22 mouse cellular contexts compared by ENCODE assay signal in the genomic region with DNA sequence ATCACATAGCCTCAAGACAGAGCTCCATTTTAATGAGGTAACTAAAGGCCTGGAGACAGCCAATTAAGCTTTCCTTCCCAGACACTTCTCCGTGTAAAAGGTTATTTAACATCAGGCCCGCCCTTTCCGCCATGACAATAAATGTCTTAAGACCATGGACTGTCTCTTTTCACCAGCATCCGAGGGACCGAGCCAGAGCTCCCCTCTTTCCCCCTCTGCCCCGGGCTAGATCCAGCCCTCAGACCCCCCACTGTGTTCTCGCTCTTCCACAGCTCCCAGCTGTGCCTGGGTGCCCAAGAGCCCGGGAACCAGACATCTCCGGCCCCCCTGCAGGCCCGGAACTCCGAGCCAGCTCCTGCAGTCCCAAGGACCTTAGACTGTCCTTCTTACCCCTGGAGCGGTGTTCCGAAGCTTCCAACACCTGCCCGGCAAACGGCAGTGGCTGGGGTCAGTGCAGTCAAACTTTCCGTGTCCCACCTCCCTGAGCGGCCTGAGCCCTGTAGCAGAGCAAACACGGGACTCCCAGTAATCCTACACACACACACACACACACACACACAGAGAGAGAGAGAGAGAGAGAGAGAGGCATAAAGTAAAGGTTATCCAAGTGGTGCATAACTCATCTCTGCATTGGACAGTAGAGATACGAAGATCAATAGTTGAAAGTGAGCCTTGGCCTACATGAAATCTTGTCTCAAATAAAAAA. TPM values are rescaled to one million over a fixed set of nuclear protein-coding genes. Genes with fewer than 3 reads are reported as not detected.
DNase-seq lines count a peak whose midpoint lies in the region; ATAC-seq and TF ChIP-seq lines count a peak whose summit lies in the region.
"Had no signal": no experiment of that assay in that cellular context is flagged by ENCODE, and none has a peak within 500 bp of the region (broad histone marks: within the 10 kb centered on the region; RNA-seq: fewer than 3 reads in every experiment).

No protein-coding gene starts in this region.

- ATAC-seq in common myeloid progenitor, adult 5-6 weeks (replicated peaks; ENCODE audit: low read depth, poor library complexity, severe bottlenecking), result peak; percentile 45
- 0 out of 2 replicates have a peak, but pooled peaks have one; percentile 19 for ATAC-seq in liver, postnatal 0 days
- ATAC-seq in stomach, postnatal 0 days (ENCODE audit: low FRiP score, low TSS enrichment), result no peak
- ATAC-seq: forebrain, embryonic 14.5 days; hindbrain, postnatal 0 days had no signal

- no peaks in the 10 kb centered on the region for H3K36me3 ChIP-seq in ES-E14 (ENCODE audit: control insufficient read depth, insufficient read depth, low read length, poor library complexity, severe bottlenecking)
- H3K36me3 ChIP-seq in liver, postnatal 0 days (replicated peaks; ENCODE audit: insufficient read depth, low read length), result no peaks in the 10 kb centered on the region
- H3K36me3 ChIP-seq in stomach, postnatal 0 days (ENCODE audit: control insufficient read depth, insufficient read depth, low read length), result no peaks in the 10 kb centered on the region
- no peaks in the 10 kb centered on the region for H3K36me3 ChIP-seq in embryonic facial prominence, embryonic 10.5 days (replicated peaks)
- H3K36me3 ChIP-seq: midbrain, embryonic 12.5 days; neural tube, embryonic 13.5 days had no signal

- H3K4me2 ChIP-seq in liver, postnatal 0 days (ENCODE audit: low read depth, low read length), result peak overlapping the region; percentile 55
- no peak overlapping the region for H3K4me2 ChIP-seq in stomach, postnatal 0 days (replicated peaks; ENCODE audit: low read depth)
- H3K4me2 ChIP-seq: midbrain, embryonic 12.5 days; neural tube, embryonic 13.5 days had no signal

- peak; percentile 3 to 18 for DNase-seq in adrenal gland, adult (ENCODE audit: inconsistent age in 2 of 2, low spot score in 1 of 2)
- no peak for DNase-seq in adrenal gland, adult 8-10 months
- DNase-seq in ES-E14 (ENCODE audit: low read depth, low spot score), result peak; percentile 44
- no peak for DNase-seq in liver, postnatal 0 days
- no peak for DNase-seq in stomach, postnatal 0 days (ENCODE audit: low spot score)
- DNase-seq in embryo, embryonic 10.5 days (ENCODE audit: low spot score), result no peak
- DNase-seq in embryonic facial prominence, embryonic 10.5 days (ENCODE audit: low spot score), result no peak
- DNase-seq: adrenal gland, postnatal 14 days; cerebellum, adult 9-10 months; embryo, embryonic 11 days; heart, adult 11 months; heart, postnatal 4 days; kidney, adult 11 months; kidney, postnatal 25 days; layer of hippocampus, adult 9-11 months; lung, postnatal 14 days; thymus, adult 18-20 months had no signal

- TF ChIP-seq EP300 in liver, postnatal 0 days (IDR thresholded peaks at IDR 0.05; ENCODE audit: low read depth), result no peak
- no peak for TF ChIP-seq EP300 in stomach, postnatal 0 days (optimal IDR thresholded peaks at IDR 0.05)

- H3K9ac ChIP-seq in ES-E14 (ENCODE audit: insufficient read depth, low read depth, low read length, poor library complexity, severe bottlenecking), result peak overlapping the region; percentile 31; the same call in 1 of the 2 replicates
- no peak overlapping the region for H3K9ac ChIP-seq in liver, postnatal 0 days (replicated peaks)
- no peak overlapping the region for H3K9ac ChIP-seq in stomach, postnatal 0 days (ENCODE audit: low read length)
- H3K9ac ChIP-seq: midbrain, embryonic 12.5 days; neural tube, embryonic 13.5 days had no signal

- TF ChIP-seq CTCF in liver, postnatal 0 days (IDR thresholded peaks at IDR 0.05; ENCODE audit: low read depth), result no peak
- TF ChIP-seq CTCF in stomach, postnatal 0 days (IDR thresholded peaks at IDR 0.05; ENCODE audit: low read depth), result no peak

- 34% methylated on average over 19 of the region's 19 CpGs for WGBS in liver, postnatal 0 days (ENCODE audit: insufficient replicate concordance)
- 56% methylated on average over 19 of the region's 19 CpGs for whole genome bisulfite sequencing in stomach, postnatal 0 days
- 66% methylated on average over 19 of the region's 19 CpGs for WGBS in embryonic facial prominence, embryonic 10.5 days

- no peaks in the 10 kb centered on the region for H3K4me1 ChIP-seq in ES-E14 (ENCODE audit: control insufficient read depth in 2 of 2, insufficient read depth in 2 of 2, low read length in 2 of 2, poor library complexity in 1 of 2)
- no peaks in the 10 kb centered on the region for H3K4me1 ChIP-seq in liver, postnatal 0 days (ENCODE audit: insufficient read depth)
- H3K4me1 ChIP-seq in stomach, postnatal 0 days (replicated peaks; ENCODE audit: control insufficient read depth, insufficient read depth), result no peaks in the 10 kb centered on the region
- H3K4me1 ChIP-seq in embryonic facial prominence, embryonic 10.5 days, result no peaks in the 10 kb centered on the region
- H3K4me1 ChIP-seq: midbrain, embryonic 12.5 days; neural tube, embryonic 13.5 days had no signal

- peak overlapping the region; percentile 34; the same call in 1 of the 2 replicates for H3K27ac ChIP-seq in ES-E14 (ENCODE audit: insufficient read depth, low read depth, low read length, poor library complexity, severe bottlenecking)
- H3K27ac ChIP-seq in liver, postnatal 0 days (ENCODE audit: low read depth), result 0 out of 2 replicates have a peak overlapping the region, but pooled peaks have one; percentile 5
- H3K27ac ChIP-seq in stomach, postnatal 0 days (replicated peaks), result no peak overlapping the region
- H3K27ac ChIP-seq in embryonic facial prominence, embryonic 10.5 days (replicated peaks), result no peak overlapping the region
- H3K27ac ChIP-seq: hindbrain, postnatal 0 days; midbrain, embryonic 12.5 days; neural tube, embryonic 13.5 days had no signal

- in situ Hi-C loops in ES-E14 (cut with MboI; ENCODE audit: low sequenced_read_pairs in 2 of 2, unreplicated experiment in 2 of 2), result no loop called here

- peak overlapping the region; percentile 2 to 26; a peak in 2 of 4 replicates for H3K4me3 ChIP-seq in ES-E14 (ENCODE audit: insufficient read depth in 1 of 2, low read depth in 1 of 2, low read length in 2 of 2, poor library complexity in 1 of 2, severe bottlenecking in 1 of 2)
- H3K4me3 ChIP-seq in liver, postnatal 0 days (ENCODE audit: low read depth, low read length), result peak overlapping the region; percentile 17
- H3K4me3 ChIP-seq in stomach, postnatal 0 days (ENCODE audit: low read depth, low read length), result no peak overlapping the region
- no peak overlapping the region for H3K4me3 ChIP-seq in embryonic facial prominence, embryonic 10.5 days
- H3K4me3 ChIP-seq: midbrain, embryonic 12.5 days; neural tube, embryonic 13.5 days had no signal

- no peaks in the 10 kb centered on the region for H3K27me3 ChIP-seq in liver, postnatal 0 days (ENCODE audit: insufficient read depth, low read length)
- H3K27me3 ChIP-seq in stomach, postnatal 0 days (ENCODE audit: control insufficient read depth, insufficient read depth, low read length), result no peaks in the 10 kb centered on the region
- peaks cover 40% of the 10 kb centered on the region for H3K27me3 ChIP-seq in embryonic facial prominence, embryonic 10.5 days (replicated peaks; ENCODE audit: low read depth, poor library complexity, severe bottlenecking)
- H3K27me3 ChIP-seq: neural tube, embryonic 13.5 days had no signal

- no peaks in the 10 kb centered on the region for H3K9me3 ChIP-seq in ES-E14 (ENCODE audit: control insufficient read depth, insufficient read depth, low read depth, low read length)
- H3K9me3 ChIP-seq in liver, postnatal 0 days (ENCODE audit: low read length), result no peaks in the 10 kb centered on the region
- H3K9me3 ChIP-seq in stomach, postnatal 0 days (ENCODE audit: control insufficient read depth, low read length), result no peaks in the 10 kb centered on the region
- H3K9me3 ChIP-seq in embryonic facial prominence, embryonic 10.5 days, result no peaks in the 10 kb centered on the region
- H3K9me3 ChIP-seq: midbrain, embryonic 12.5 days; neural tube, embryonic 13.5 days had no signal

TF ChIP-seq in ES-E14, 5 proteins besides CTCF, POLR2A, EP300 and RAD21:
- TF ChIP-seq ZNF384 (IDR thresholded peaks at IDR 0.05; ENCODE audit: low read depth, low read length) (no peak), ZC3H11A (IDR thresholded peaks at IDR 0.05; ENCODE audit: borderline replicate concordance, low read depth, low read length) (no peak), CHD2 (IDR thresholded peaks at IDR 0.05; ENCODE audit: low read depth, low read length) (no peak), HCFC1 (IDR thresholded peaks at IDR 0.05; ENCODE audit: borderline replicate concordance, insufficient read depth, low read length) (no peak), MAFK (IDR thresholded peaks at IDR 0.05; ENCODE audit: insufficient read depth, low read depth, low read length) (no peak)

RNA-seq across cellular contexts. Expression of gene Bclaf3, which starts 18.0 kb away (rescaled TPM):
- 10 to 100 TPM in 3 of 4 experiments, 1 to 10 TPM in 1; 8.2 to 12.9 (median 10.6) TPM for total RNA-seq in adrenal gland, adult 8-10 months (2022)
- 50.7 and 55.2 TPM in 2 replicates for total RNA-seq in ES-E14 (2012; rRNA removed)
- 67.3 and 81.1 TPM in 2 replicates for total RNA-seq in common myeloid progenitor, adult 5-6 weeks (2017)
- polyA plus RNA-seq in liver, postnatal 0 days (2015; fragmentation: Nextera tagmentation; extraction: Ambion mirVana), result 4.1 and 4.6 TPM in 2 replicates
- polyA plus RNA-seq in stomach, postnatal 0 days (2015; fragmentation: Nextera tagmentation; extraction: Ambion mirVana), result 7.2 and 7.3 TPM in 2 replicates
- 22.3 and 23.9 TPM in 2 replicates for polyA plus RNA-seq in embryonic facial prominence, embryonic 10.5 days (2016; fragmentation: Nextera tagmentation; extraction: Ambion mirVana)

Comparison
In these comparisons a context has a peak if more than half of its experiments do, and no peak if none do; other contexts are left out.
1. DNase-seq: peak in adrenal gland, adult (2 of 2) and ES-E14 (single experiment); none in adrenal gland, adult 8-10 months (single experiment), liver, postnatal 0 days (single experiment), stomach, postnatal 0 days (single experiment), embryo, embryonic 10.5 days (single experiment) and embryonic facial prominence, embryonic 10.5 days (single experiment).
2. H3K27ac ChIP-seq: peak in ES-E14 (single experiment) and liver, postnatal 0 days (single experiment); none in stomach, postnatal 0 days (single experiment) and embryonic facial prominence, embryonic 10.5 days (single experiment).
3. H3K4me3 ChIP-seq: peak in ES-E14 (2 of 2) and liver, postnatal 0 days (single experiment); none in stomach, postnatal 0 days (single experiment) and embryonic facial prominence, embryonic 10.5 days (single experiment).